Mouse (Mus musculus) midbrain, embryonic 16.5 days (tissue): ENCODE data around the gene Cx3cl1. TPM values are rescaled to one million over a fixed set of nuclear protein-coding genes. Genes with fewer than 3 reads are reported as not detected.

Source experiments
- ATAC-seq: fragments of 200-750 bp; cut with Nextera tagmentation; 2 replicates; pipeline ENCODE4 v1.8.0; 2017; ENCODE audit warnings: moderate TSS enrichment
- H3K27ac ChIP-seq: fragments of 300-500 bp; sonication (generic); 2 replicates; pipeline ENCODE4 v1.5.1; 2014; ENCODE audit warnings: mild to moderate bottlenecking, low read length, mixed read lengths
- H3K27me3 ChIP-seq: fragments of 300-500 bp; sonication (generic); 2 replicates; pipeline ENCODE4 v1.6.1; 2014; ENCODE audit warnings: low read depth, low read length, mixed read lengths; ENCODE audit not compliant: control insufficient read depth, insufficient read depth
- H3K36me3 ChIP-seq: fragments of 300-500 bp; sonication (generic); 2 replicates; pipeline ENCODE4 v1.6.1; 2014; ENCODE audit warnings: mild to moderate bottlenecking, low read length, moderate library complexity, mixed read lengths; ENCODE audit not compliant: control insufficient read depth, insufficient read depth
- H3K4me1 ChIP-seq: fragments of 300-500 bp; sonication (generic); 2 replicates; pipeline ENCODE4 v1.6.1; 2014; ENCODE audit warnings: mild to moderate bottlenecking, low read length, mixed read lengths; ENCODE audit not compliant: control insufficient read depth, insufficient read depth
- H3K4me2 ChIP-seq: fragments of 300-500 bp; sonication (generic); 2 replicates; pipeline ENCODE4 v1.6.1; 2014; ENCODE audit warnings: mild to moderate bottlenecking, low read length, mixed read lengths
- H3K4me3 ChIP-seq: fragments of 300-500 bp; sonication (generic); 2 replicates; pipeline ENCODE4 v1.5.1; 2014; ENCODE audit warnings: low read depth, mild to moderate bottlenecking, low read length, moderate library complexity, mixed read lengths
- H3K9ac ChIP-seq: fragments of 300-500 bp; sonication (generic); 2 replicates; pipeline ENCODE4 v1.6.1; 2014; ENCODE audit warnings: low read depth, low read length, mixed read lengths
- H3K9me3 ChIP-seq: fragments of 300-500 bp; sonication (generic); replicated peaks from 2 replicates; pipeline ENCODE4 v1.6.1; 2014; ENCODE audit warnings: mild to moderate bottlenecking, low read length, mixed read lengths; ENCODE audit not compliant: control insufficient read depth, poor library complexity, severe bottlenecking
- WGBS: fragments of 180-500 bp; shearing (Covaris S2); extraction: QIAGEN DNeasy Blood & Tissue Kit; methylation state at CpG from one replicate; pipeline ENCODE4 v1.1.7; 2014; 5-methylcytosine and 5-hydroxymethylcytosine counted together
- polyA plus RNA-seq: library from polyadenylated mRNA; unstranded; fragments of >200 nt; fragmentation: Nextera tagmentation; extraction: Ambion mirVana; gene quantifications from 2 replicates; pipeline ENCODE4 v1.2.1, GENCODE M21; 2015

The Cx3cl1 gene
- polyA plus RNA-seq, 1 experiment from 2014 or later, result 55.8 TPM

DNA sequence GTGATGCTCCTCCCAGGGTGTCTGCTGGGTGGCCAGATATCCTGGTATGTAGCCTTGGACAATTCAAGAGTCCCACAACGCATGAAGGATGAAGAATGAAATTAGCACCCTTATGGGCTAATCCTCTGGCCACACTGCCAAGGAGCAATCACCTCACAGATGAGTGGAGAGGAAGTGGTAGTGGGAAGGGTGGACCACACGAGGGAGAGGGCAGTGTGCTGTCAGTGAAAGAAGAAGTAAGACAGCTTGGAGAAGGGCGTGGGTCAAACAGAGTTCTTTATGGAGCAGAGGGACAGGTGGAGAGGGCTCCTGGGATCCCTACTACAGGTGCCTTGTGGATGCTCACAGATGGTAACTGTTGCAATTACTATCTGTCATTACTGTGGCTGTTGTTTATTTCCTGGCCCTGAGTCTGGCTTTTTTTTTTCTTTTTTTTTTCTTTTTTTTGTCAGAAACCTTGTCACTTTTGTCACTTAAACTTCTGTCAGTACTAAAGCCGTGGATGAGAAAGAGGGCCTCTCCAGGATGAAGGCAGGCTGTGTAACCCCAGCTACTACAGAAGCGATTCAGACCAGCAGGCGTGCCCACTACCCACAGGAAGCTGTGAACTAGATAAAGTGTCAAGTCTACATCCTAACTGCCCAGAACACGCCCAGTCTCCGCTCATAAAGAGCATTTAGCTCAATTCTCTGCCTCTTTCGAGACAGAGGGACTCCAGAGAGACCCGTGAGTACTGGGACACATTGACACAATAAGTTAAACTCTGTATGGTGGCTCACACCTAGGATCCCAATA, 32.9 kb downstream of the Cx3cl1 start:
- 81% methylated on average over 10 of the region's 10 CpGs for WGBS
- no peak for ATAC-seq
- no peak overlapping the region for H3K4me3 ChIP-seq
- no peaks in the 10 kb centered on the region for H3K36me3 ChIP-seq
- no peak overlapping the region for H3K4me2 ChIP-seq
- H3K9ac ChIP-seq, result no peak overlapping the region
- H3K27me3 ChIP-seq, result no peaks in the 10 kb centered on the region
- H3K4me1 ChIP-seq, result no peaks in the 10 kb centered on the region
- H3K27ac ChIP-seq, result no peak overlapping the region
- no peaks in the 10 kb centered on the region for H3K9me3 ChIP-seq

DNA sequence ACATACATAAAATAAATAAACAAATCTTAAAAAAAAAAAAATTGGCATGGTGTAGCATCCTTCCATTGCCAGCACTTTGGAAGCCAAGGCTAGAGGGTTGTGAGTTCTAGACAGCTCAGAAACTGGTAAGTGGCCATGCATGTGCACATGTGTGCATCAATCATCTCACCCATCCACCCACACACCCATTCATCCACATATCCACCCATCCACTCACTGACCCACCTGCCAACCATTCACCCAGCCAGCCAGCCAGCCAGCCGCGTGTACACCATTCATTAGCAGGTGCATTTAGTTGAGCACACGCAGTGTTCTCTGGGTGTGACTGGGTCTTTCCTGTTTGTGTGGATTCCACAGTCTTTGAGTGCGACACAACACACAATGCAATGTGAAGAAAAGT, 34.0 kb downstream of the Cx3cl1 start:
- Histone ChIP-seq H3K9ac (no peak overlapping the region), H3K27ac (no peak overlapping the region), H3K4me3 (no peak overlapping the region), H3K36me3 (no peaks in the 10 kb centered on the region), H3K4me1 (no peaks in the 10 kb centered on the region), H3K27me3 (no peaks in the 10 kb centered on the region), H3K4me2 (no peak overlapping the region), H3K9me3 (no peaks in the 10 kb centered on the region)
- ATAC-seq, result no peak
- 65% methylated on average over 4 of the region's 4 CpGs for WGBS

- no peaks in the 10 kb centered on the region for H3K9me3 ChIP-seq
- H3K4me3 ChIP-seq, result no peak overlapping the region
- no peak overlapping the region for H3K27ac ChIP-seq
- H3K27me3 ChIP-seq, result no peaks in the 10 kb centered on the region
- 51% methylated on average over 7 of the region's 7 CpGs for whole genome bisulfite sequencing
- H3K36me3 ChIP-seq, result no peaks in the 10 kb centered on the region
- H3K4me1 ChIP-seq, result peaks cover 4% of the 10 kb centered on the region
- H3K4me2 ChIP-seq, result no peak overlapping the region
- ATAC-seq, result no peak
- no peak overlapping the region for H3K9ac ChIP-seq
Measured at GRCm38 (mm10) chr8:94807506-94807905, 35.7 kb downstream of the Cx3cl1 start.

DNA sequence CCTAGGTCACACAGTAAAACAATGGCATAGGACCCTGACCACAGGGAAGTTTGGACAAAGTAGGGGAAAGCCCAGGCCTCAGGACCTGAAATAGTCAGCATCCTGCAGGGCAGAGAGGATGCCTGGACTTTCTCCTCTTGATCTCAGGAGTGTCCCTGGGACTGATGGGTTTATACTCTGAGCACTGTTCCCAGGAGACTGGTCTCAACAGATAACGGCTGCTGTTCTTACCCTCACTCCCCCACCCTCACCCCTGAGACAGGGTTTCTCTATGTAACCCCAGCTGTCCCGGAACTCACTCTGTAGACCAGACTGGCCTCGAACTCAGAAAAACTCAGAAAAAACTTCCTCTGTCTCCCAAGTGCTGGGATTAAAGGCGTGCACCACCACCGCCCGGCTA, 36.6 kb downstream of the Cx3cl1 start:
- Histone ChIP-seq H3K9ac (no peak overlapping the region), H3K36me3 (no peaks in the 10 kb centered on the region), H3K4me2 (no peak overlapping the region), H3K4me1 (peaks cover 8% of the 10 kb centered on the region), H3K4me3 (no peak overlapping the region), H3K27ac (no peak overlapping the region), H3K27me3 (no peaks in the 10 kb centered on the region), H3K9me3 (no peaks in the 10 kb centered on the region)
- no peak for ATAC-seq
- 86% methylated on average over 6 of the region's 6 CpGs for WGBS

GRCm38 (mm10) chr8:94810153-94810552, 38.3 kb downstream of the Cx3cl1 start, which contains the start of gene Ccl17:
Ccl17 (plus strand) TSS chr8:94810453.
- 68% methylated on average over 3 of the region's 3 CpGs for WGBS
- H3K27ac ChIP-seq, result no peak within 1 kb of the TSS
- no peak within 1 kb of the TSS for H3K9ac ChIP-seq
- no peak within 1 kb of the TSS for H3K4me3 ChIP-seq
- H3K36me3 ChIP-seq, result no peaks in the 10 kb centered on the region
- no peaks in the 10 kb centered on the region for H3K27me3 ChIP-seq
- peaks cover 8% of the 10 kb centered on the region for H3K4me1 ChIP-seq
- no peaks in the 10 kb centered on the region for H3K9me3 ChIP-seq
- H3K4me2 ChIP-seq, result no peak within 1 kb of the TSS
- ATAC-seq, result no peak

DNA sequence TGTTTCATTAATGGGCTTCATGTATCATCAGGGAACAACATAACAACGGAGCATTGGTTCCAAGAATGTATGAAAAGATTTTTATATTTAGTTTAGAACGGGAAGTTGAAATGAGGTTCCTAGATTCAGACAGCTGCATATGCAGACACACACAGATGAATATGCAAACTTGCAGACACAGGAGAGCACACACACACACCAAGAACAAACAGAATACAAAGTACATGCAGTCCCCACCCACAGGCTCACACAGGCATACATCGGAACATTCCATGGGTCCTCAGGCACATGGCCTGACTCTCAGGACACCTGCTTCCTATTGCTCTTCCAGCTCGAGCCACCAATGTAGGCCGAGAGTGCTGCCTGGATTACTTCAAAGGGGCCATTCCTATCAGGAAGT, 39.0 kb downstream of the Cx3cl1 start:
- H3K36me3 ChIP-seq, result no peaks in the 10 kb centered on the region
- no peak overlapping the region for H3K4me3 ChIP-seq
- H3K4me2 ChIP-seq, result no peak overlapping the region
- H3K27me3 ChIP-seq, result no peaks in the 10 kb centered on the region
- H3K9ac ChIP-seq, result no peak overlapping the region
- ATAC-seq, result no peak
- H3K4me1 ChIP-seq, result peaks cover 8% of the 10 kb centered on the region
- H3K27ac ChIP-seq, result no peak overlapping the region
- 86% methylated on average over 5 of the region's 5 CpGs for whole genome bisulfite sequencing
- H3K9me3 ChIP-seq, result no peaks in the 10 kb centered on the region

- no peaks in the 10 kb centered on the region for H3K27me3 ChIP-seq
- H3K4me2 ChIP-seq, result no peak overlapping the region
- no peak overlapping the region for H3K27ac ChIP-seq
- no peaks in the 10 kb centered on the region for H3K36me3 ChIP-seq
- no peak overlapping the region; the same call in 1 of the 2 replicates for H3K9ac ChIP-seq
- no peak overlapping the region for H3K4me3 ChIP-seq
- ATAC-seq, result no peak
- WGBS, result 80% methylated on average over 6 of the region's 6 CpGs
- peaks cover 8% of the 10 kb centered on the region for H3K4me1 ChIP-seq
- no peaks in the 10 kb centered on the region for H3K9me3 ChIP-seq
Measured at GRCm38 (mm10) chr8:94811654-94812053, 39.8 kb downstream of the Cx3cl1 start.

GRCm38 (mm10) chr8:94812645-94813098, 40.9 kb downstream of the Cx3cl1 start:
- peaks cover 8% of the 10 kb centered on the region for H3K4me1 ChIP-seq
- peak overlapping the region; percentile 63 for H3K9ac ChIP-seq
- ATAC-seq, result peak; percentile 87
- peak overlapping the region; percentile 77 for H3K27ac ChIP-seq
- peak overlapping the region; percentile 44 for H3K4me2 ChIP-seq
- H3K27me3 ChIP-seq, result no peaks in the 10 kb centered on the region
- H3K36me3 ChIP-seq, result no peaks in the 10 kb centered on the region
- H3K4me3 ChIP-seq, result peak overlapping the region; percentile 21
- 24% methylated on average over 6 of the region's 6 CpGs for WGBS
- H3K9me3 ChIP-seq, result no peaks in the 10 kb centered on the region

DNA sequence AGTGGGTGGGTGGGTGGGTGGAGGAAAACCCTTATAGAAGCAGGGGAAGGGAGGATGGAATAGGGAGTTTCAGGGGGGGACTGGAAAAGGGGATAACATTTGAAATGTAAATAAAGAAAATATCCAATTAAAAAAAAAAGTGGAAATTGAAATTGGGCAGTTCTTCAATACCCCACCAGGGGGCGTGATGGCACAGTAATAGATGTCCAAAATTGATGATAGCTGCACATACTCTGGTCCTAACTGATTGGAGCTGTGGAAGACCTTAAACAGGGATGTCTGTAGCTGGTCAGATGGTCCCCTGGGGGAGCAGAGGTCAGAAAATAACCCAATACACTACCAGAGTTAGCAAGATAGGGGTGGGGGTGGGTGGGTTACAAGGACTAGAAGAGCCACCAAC, 42.7 kb downstream of the Cx3cl1 start:
- Histone ChIP-seq H3K36me3 (no peaks in the 10 kb centered on the region), H3K9ac (no peak overlapping the region), H3K4me1 (peaks cover 8% of the 10 kb centered on the region), H3K4me3 (no peak overlapping the region), H3K27ac (no peak overlapping the region), H3K9me3 (no peaks in the 10 kb centered on the region), H3K27me3 (no peaks in the 10 kb centered on the region), H3K4me2 (no peak overlapping the region)
- no peak for ATAC-seq
- 0% methylated on average over 1 of the region's 1 CpGs for whole genome bisulfite sequencing
